Mouse (Mus musculus): Measurements from ENCODE around the gene Btnl4. TPM values are rescaled to one million over a fixed set of nuclear protein-coding genes. Genes with fewer than 3 reads are reported as not detected.

The Btnl4 gene
- polyA plus RNA-seq, 1 experiment from 2014 or later: not detected

DNA sequence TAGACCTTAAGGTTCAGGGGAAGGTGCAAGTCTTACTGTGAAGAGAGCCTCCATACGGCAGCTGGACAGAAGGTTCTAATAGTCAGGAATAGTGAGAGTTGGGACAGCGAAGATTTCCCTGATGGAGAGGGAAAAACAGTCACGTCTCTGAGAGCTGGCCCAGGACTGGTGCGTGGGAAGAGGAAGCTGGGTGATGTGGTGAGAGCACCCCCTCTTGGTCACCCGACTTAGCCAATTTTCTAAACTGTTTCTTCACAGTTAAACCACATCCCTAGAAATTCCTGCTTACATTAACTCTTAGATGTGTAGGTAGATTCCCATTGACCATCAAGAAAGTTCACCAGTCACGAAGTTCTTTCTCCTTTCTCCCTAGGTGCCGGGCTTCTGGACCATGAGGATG, 57.1 kb downstream of the Btnl4 start:
- no peaks in the 10 kb centered on the region for H3K36me3 ChIP-seq
- no peak overlapping the region for H3K4me3 ChIP-seq
- no peak overlapping the region for H3K9ac ChIP-seq
- no peak overlapping the region for H3K4me2 ChIP-seq (replicated peaks)
- H3K27ac ChIP-seq: no peak overlapping the region
- no peaks in the 10 kb centered on the region for H3K4me1 ChIP-seq
- H3K27me3 ChIP-seq: no peaks in the 10 kb centered on the region
- no peaks in the 10 kb centered on the region for H3K9me3 ChIP-seq
- WGBS: 72% methylated on average over 7 of the region's 7 CpGs
- no peak for ATAC-seq (ENCODE audit: low FRiP score, low read depth)

Other genes starting within 250 kb of the Btnl4 start
- gene H2-Ob, start 238.4 kb downstream of the Btnl4 start, polyA plus RNA-seq (2015; fragmentation: Nextera tagmentation; extraction: Ambion mirVana): not detected in 2 replicates
- 2.9 and 4.2 TPM in 2 replicates for gene H2-Ab1, start 219.6 kb downstream of the Btnl4 start, polyA plus RNA-seq (2015; fragmentation: Nextera tagmentation; extraction: Ambion mirVana)
- gene H2-Aa, start 189.5 kb downstream of the Btnl4 start, polyA plus RNA-seq (2015; fragmentation: Nextera tagmentation; extraction: Ambion mirVana): 2.2 and 2.6 TPM in 2 replicates
- 2.6 and 2.9 TPM in 2 replicates for gene H2-Eb1, start 171.5 kb downstream of the Btnl4 start, polyA plus RNA-seq (2015; fragmentation: Nextera tagmentation; extraction: Ambion mirVana)
- not detected in 2 replicates for gene H2-Eb2, start 151.7 kb downstream of the Btnl4 start, polyA plus RNA-seq (2015; fragmentation: Nextera tagmentation; extraction: Ambion mirVana)
- 0.05 and 0.09 TPM in 2 replicates for gene Btnl2, start 122.5 kb downstream of the Btnl4 start, polyA plus RNA-seq (2015; fragmentation: Nextera tagmentation; extraction: Ambion mirVana)
- not detected in 2 replicates for gene Btnl1, start 100.2 kb downstream of the Btnl4 start, polyA plus RNA-seq (2015; fragmentation: Nextera tagmentation; extraction: Ambion mirVana)
- 0.47 and 0.69 TPM in 2 replicates for gene BC051142, start 78.5 kb downstream of the Btnl4 start, polyA plus RNA-seq (2015; fragmentation: Nextera tagmentation; extraction: Ambion mirVana)
- not detected in 2 replicates for gene Btnl6, start 40.0 kb upstream of the Btnl4 start, polyA plus RNA-seq (2015; fragmentation: Nextera tagmentation; extraction: Ambion mirVana)
- gene Notch4, start 87.0 kb upstream of the Btnl4 start, polyA plus RNA-seq (2015; fragmentation: Nextera tagmentation; extraction: Ambion mirVana): 4.8 and 5.3 TPM in 2 replicates
- gene Gpsm3, start 112.5 kb upstream of the Btnl4 start, polyA plus RNA-seq (2015; fragmentation: Nextera tagmentation; extraction: Ambion mirVana): 4.0 and 5.8 TPM in 2 replicates
- gene Pbx2, start 113.9 kb upstream of the Btnl4 start, polyA plus RNA-seq (2015; fragmentation: Nextera tagmentation; extraction: Ambion mirVana): 17.6 and 18.9 TPM in 2 replicates
- 3.5 TPM in 2 replicates for gene Ager, start 120.5 kb upstream of the Btnl4 start, polyA plus RNA-seq (2015; fragmentation: Nextera tagmentation; extraction: Ambion mirVana)
- 133 and 135 TPM in 2 replicates for gene Rnf5, start 126.4 kb upstream of the Btnl4 start, polyA plus RNA-seq (2015; fragmentation: Nextera tagmentation; extraction: Ambion mirVana)
- 52.9 and 58.4 TPM in 2 replicates for gene Agpat1, start 126.9 kb upstream of the Btnl4 start, polyA plus RNA-seq (2015; fragmentation: Nextera tagmentation; extraction: Ambion mirVana)
- gene Egfl8, start 138.7 kb upstream of the Btnl4 start, polyA plus RNA-seq (2015; fragmentation: Nextera tagmentation; extraction: Ambion mirVana): 6.6 and 7.3 TPM in 2 replicates
- gene Ppt2, start 151.2 kb upstream of the Btnl4 start, polyA plus RNA-seq (2015; fragmentation: Nextera tagmentation; extraction: Ambion mirVana): 22.8 and 24.4 TPM in 2 replicates
- gene Prrt1, start 152.2 kb upstream of the Btnl4 start, polyA plus RNA-seq (2015; fragmentation: Nextera tagmentation; extraction: Ambion mirVana): 0.25 and 0.40 TPM in 2 replicates
- 16.5 and 18.8 TPM in 2 replicates for gene Fkbpl, start 167.4 kb upstream of the Btnl4 start, polyA plus RNA-seq (2015; fragmentation: Nextera tagmentation; extraction: Ambion mirVana)
- 97.6 and 99.6 TPM in 2 replicates for gene Atf6b, start 169.8 kb upstream of the Btnl4 start, polyA plus RNA-seq (2015; fragmentation: Nextera tagmentation; extraction: Ambion mirVana)
- 0.09 TPM in 2 replicates for gene Tnxb, start 193.2 kb upstream of the Btnl4 start, polyA plus RNA-seq (2015; fragmentation: Nextera tagmentation; extraction: Ambion mirVana)

Data from limb, embryonic 13.5 days (tissue).